In genomic region chr4:152027524-152027923, GRCm38 (mm10) we compare ENCODE assay signal across 8 mouse cellular contexts. TPM values are rescaled to one million over a fixed set of nuclear protein-coding genes. Genes with fewer than 3 reads are reported as not detected.
A peak's percentile ranks its signal among the peaks of the same experiment; 100 is the strongest.
DNase-seq lines count a peak whose midpoint lies in the region; ATAC-seq lines count a peak whose summit lies in the region.

Gene Zbtb48 (minus strand): TSS chr4:152027671.

- H3K9me3 ChIP-seq in hindbrain, embryonic 11.5 days (ENCODE audit: control insufficient read depth, low read length): no peaks in the 10 kb centered on the region

- H3K27ac ChIP-seq in hindbrain, embryonic 11.5 days (ENCODE audit: low read depth, low read length): no peak within 1 kb of the TSS

- peak; percentile 97 for DNase-seq in Muller cell, postnatal 12 days (ENCODE audit: inconsistent ontology term)
- peak; percentile 97 for DNase-seq in cerebellum, adult 9-11 months
- DNase-seq in frontal cortex, adult 2 months (ENCODE audit: extremely low spot score in 1 of 2, low spot score in 1 of 2): peak; percentile 96 to 97
- peak; percentile 97 for DNase-seq in hindbrain, embryonic 11.5 days (ENCODE audit: low spot score)
- DNase-seq in layer of hippocampus, postnatal 10 days (ENCODE audit: low spot score in 2 of 2): peak; percentile 93 to 95
- DNase-seq in lung, postnatal 10 days: peak; percentile 99
- DNase-seq in ovary, postnatal 36 days (ENCODE audit: low spot score): peak; percentile 94
- peak; percentile 95 for DNase-seq in thymus, postnatal 25 days

- under 1% methylated on average over 35 of the region's 35 CpGs for WGBS in hindbrain, embryonic 11.5 days

- peak within 1 kb of the TSS; percentile 70 for H3K4me3 ChIP-seq in hindbrain, embryonic 11.5 days (ENCODE audit: low read depth, low read length)

- H3K4me2 ChIP-seq in hindbrain, embryonic 11.5 days (replicated peaks; ENCODE audit: low read depth, low read length): peak within 1 kb of the TSS; percentile 95

- no peaks in the 10 kb centered on the region for H3K36me3 ChIP-seq in hindbrain, embryonic 11.5 days (ENCODE audit: control insufficient read depth, insufficient read depth, low read length)

- H3K27me3 ChIP-seq in hindbrain, embryonic 11.5 days (ENCODE audit: control insufficient read depth, insufficient read depth, low read length): no peaks in the 10 kb centered on the region; the same call in 1 of the 2 replicates

- ATAC-seq in hindbrain, embryonic 11.5 days (ENCODE audit: low FRiP score): peak; percentile 97

- H3K4me1 ChIP-seq in hindbrain, embryonic 11.5 days (replicated peaks; ENCODE audit: control insufficient read depth, insufficient read depth, low read length): peaks cover 24% of the 10 kb centered on the region

- peak within 1 kb of the TSS; percentile 59 for H3K9ac ChIP-seq in hindbrain, embryonic 11.5 days (ENCODE audit: low read depth, low read length)

RNA-seq across cellular contexts. Expression of gene Zbtb48, which starts in this region (rescaled TPM):
- 17.6 and 19.1 TPM in 2 replicates for polyA plus RNA-seq in frontal cortex, adult 2 months (2012; rRNA removed)
- polyA plus RNA-seq in hindbrain, embryonic 11.5 days (2014; fragmentation: Nextera tagmentation; extraction: Ambion mirVana): 18.0 and 19.6 TPM in 2 replicates
- total RNA-seq in layer of hippocampus, postnatal 10 days (2021): 10 to 100 TPM; 11.9 to 14.8 TPM
